Mouse (Mus musculus) liver, embryonic 14.5 days (tissue): ENCODE results near the gene Klhdc9.

ENCODE experiments used
- CTCF ChIP-seq: IDR thresholded peaks from 2 replicates; pipeline ENCODE4 v1.5.1; 2016; ENCODE audit warnings: antibody characterized with exemption, low read depth, control low read depth
- EP300 ChIP-seq: IDR thresholded peaks from 2 replicates; pipeline ENCODE4 v1.6.1; 2016; ENCODE audit warnings: antibody characterized with exemption, low read depth

GRCm38 (mm10) chr1:171388376-171389102, 27.9 kb upstream of the Klhdc9 start, which contains the start of gene Arhgap30:
- no peak for TF ChIP-seq CTCF
- TF ChIP-seq EP300: no peak
